Mouse (Mus musculus): Measurements from ENCODE around the gene Ift122. TPM values are rescaled to one million over a fixed set of nuclear protein-coding genes. Genes with fewer than 3 reads are reported as not detected.
"Not testable (repeated sequence)": the region's sequence is repeated elsewhere in the genome, so short reads cannot be mapped to it uniquely, and the experiment has no call there.

Gene Ift122
- polyA plus RNA-seq, 2 experiments: 17.9 to 21.2 TPM

DNA sequence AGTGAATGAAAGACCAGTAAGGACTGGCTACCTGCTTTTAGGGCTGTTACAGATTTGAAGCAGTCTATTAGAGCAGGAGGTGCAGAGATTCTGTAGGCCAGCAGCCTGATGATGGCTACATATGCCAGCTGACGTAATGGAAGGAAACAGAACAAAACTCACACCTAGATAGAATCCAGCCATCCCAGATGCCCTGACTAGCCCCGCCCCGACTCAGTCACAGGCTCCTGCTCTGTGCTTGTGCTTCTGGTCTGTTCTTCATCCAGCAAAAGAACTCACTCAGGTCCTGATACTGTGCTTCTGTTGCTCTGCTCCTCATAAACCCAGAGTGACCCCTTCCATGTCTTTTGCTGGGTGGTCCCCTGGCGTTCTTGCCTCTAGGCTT, 3.1 kb downstream of the Ift122 start:
- 0 out of 2 replicates have a peak, but pooled peaks cover under 1% of the 10 kb centered on the region for H3K36me3 ChIP-seq (ENCODE audit: control insufficient read depth, insufficient read depth, low read length)
- H3K4me3 ChIP-seq (replicated peaks; ENCODE audit: low read length): no peak overlapping the region
- TF ChIP-seq POLR2A (IDR thresholded peaks at IDR 0.05; ENCODE audit: borderline replicate concordance, extremely low read depth, insufficient read depth, insufficient read length): no peak
- H3K9me3 ChIP-seq (ENCODE audit: control insufficient read depth, low read length): no peaks in the 10 kb centered on the region
- peaks cover 26% of the 10 kb centered on the region for H3K4me1 ChIP-seq (ENCODE audit: control insufficient read depth, insufficient read depth, low read length)
- peak overlapping the region; percentile 67 for H3K27ac ChIP-seq (replicated peaks; ENCODE audit: low read depth, low read length)
- no peak overlapping the region for H3K4me2 ChIP-seq (replicated peaks; ENCODE audit: low read depth, low read length, severe bottlenecking)
- H3K27me3 ChIP-seq (ENCODE audit: control insufficient read depth, insufficient read depth, low read length): no peaks in the 10 kb centered on the region
- DNase-seq (ENCODE audit: low spot score) (no peak), ATAC-seq (ENCODE audit: low FRiP score, low read depth) (no peak)
- 0 out of 2 replicates have a peak overlapping the region, but pooled peaks have one; percentile 28 for H3K9ac ChIP-seq (ENCODE audit: low read depth, low read length, severe bottlenecking)
- 46% methylated on average over 4 of the region's 4 CpGs for WGBS

DNA sequence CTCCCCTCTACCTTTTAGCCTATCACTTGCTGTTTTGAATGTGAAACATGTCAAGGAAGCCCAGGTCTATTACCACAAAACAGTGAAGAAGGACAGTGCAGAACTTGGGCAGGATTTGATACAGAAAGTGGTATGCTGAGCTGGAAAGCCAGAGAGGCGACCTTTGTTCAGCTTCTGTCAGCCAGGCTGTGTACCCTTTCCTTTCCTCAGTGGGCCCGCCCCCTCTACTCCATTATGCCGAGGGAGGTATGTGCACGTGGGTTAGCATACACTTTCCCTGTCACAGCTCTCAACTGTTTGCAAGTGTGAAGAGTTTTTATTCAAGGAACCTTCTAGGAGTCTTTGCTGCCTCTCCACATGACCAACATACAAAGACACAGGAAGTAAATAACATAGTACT, 6.0 kb downstream of the Ift122 start:
- ATAC-seq (ENCODE audit: low FRiP score, low read depth) (no peak), DNase-seq (ENCODE audit: low spot score) (no peak)
- Histone ChIP-seq H3K27me3 (ENCODE audit: control insufficient read depth, insufficient read depth, low read length) (no peaks in the 10 kb centered on the region), H3K4me2 (replicated peaks; ENCODE audit: low read depth, low read length, severe bottlenecking) (no peak overlapping the region), H3K9ac (ENCODE audit: low read depth, low read length, severe bottlenecking) (no peak overlapping the region), H3K4me1 (ENCODE audit: control insufficient read depth, insufficient read depth, low read length) (peaks cover 20% of the 10 kb centered on the region), H3K9me3 (ENCODE audit: control insufficient read depth, low read length) (no peaks in the 10 kb centered on the region), H3K27ac (replicated peaks; ENCODE audit: low read depth, low read length) (no peak overlapping the region), H3K4me3 (replicated peaks; ENCODE audit: low read length) (no peak overlapping the region), H3K36me3 (ENCODE audit: control insufficient read depth, insufficient read depth, low read length) (peaks cover 5% of the 10 kb centered on the region; the same call in 1 of the 2 replicates)
- 60% methylated on average over 4 of the region's 4 CpGs for WGBS
- TF ChIP-seq POLR2A (IDR thresholded peaks at IDR 0.05; ENCODE audit: borderline replicate concordance, extremely low read depth, insufficient read depth, insufficient read length): no peak

DNA sequence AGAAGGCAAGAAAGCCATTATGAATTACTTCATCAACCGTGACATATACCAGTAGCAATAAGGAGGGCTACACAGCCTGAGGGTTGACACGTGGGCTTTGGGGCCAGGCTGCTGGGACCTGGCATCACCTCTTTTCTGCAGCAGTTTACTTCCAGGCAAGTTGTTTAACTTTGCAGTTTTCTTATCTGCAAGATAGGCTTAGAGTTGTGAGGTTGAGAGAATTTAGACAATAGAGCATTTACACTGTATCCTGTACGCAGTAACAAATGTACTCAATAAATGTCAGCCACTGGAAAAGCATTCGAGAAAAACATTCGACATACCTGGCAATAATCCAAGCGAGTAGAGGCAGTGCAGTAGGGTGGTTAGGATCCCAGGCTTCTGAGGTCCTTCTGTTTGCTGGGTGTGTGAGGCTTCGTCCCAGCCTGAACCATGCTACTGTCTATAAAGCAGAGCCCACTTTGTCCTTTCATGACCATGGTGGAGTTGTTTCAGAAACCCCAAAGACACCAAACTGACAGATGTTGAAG, 6.8 kb downstream of the Ift122 start:
- Histone ChIP-seq H3K9ac (ENCODE audit: low read depth, low read length, severe bottlenecking) (no peak overlapping the region), H3K27me3 (ENCODE audit: control insufficient read depth, insufficient read depth, low read length) (no peaks in the 10 kb centered on the region), H3K4me3 (replicated peaks; ENCODE audit: low read length) (no peak overlapping the region), H3K4me2 (replicated peaks; ENCODE audit: low read depth, low read length, severe bottlenecking) (no peak overlapping the region), H3K27ac (replicated peaks; ENCODE audit: low read depth, low read length) (no peak overlapping the region), H3K36me3 (ENCODE audit: control insufficient read depth, insufficient read depth, low read length) (peaks cover 11% of the 10 kb centered on the region), H3K9me3 (ENCODE audit: control insufficient read depth, low read length) (no peaks in the 10 kb centered on the region), H3K4me1 (ENCODE audit: control insufficient read depth, insufficient read depth, low read length) (peaks cover 20% of the 10 kb centered on the region)
- TF ChIP-seq POLR2A (IDR thresholded peaks at IDR 0.05; ENCODE audit: borderline replicate concordance, extremely low read depth, insufficient read depth, insufficient read length): no peak
- ATAC-seq (ENCODE audit: low FRiP score, low read depth) (no peak), DNase-seq (ENCODE audit: low spot score) (no peak)
- WGBS: 73% methylated on average over 7 of the region's 7 CpGs

DNA sequence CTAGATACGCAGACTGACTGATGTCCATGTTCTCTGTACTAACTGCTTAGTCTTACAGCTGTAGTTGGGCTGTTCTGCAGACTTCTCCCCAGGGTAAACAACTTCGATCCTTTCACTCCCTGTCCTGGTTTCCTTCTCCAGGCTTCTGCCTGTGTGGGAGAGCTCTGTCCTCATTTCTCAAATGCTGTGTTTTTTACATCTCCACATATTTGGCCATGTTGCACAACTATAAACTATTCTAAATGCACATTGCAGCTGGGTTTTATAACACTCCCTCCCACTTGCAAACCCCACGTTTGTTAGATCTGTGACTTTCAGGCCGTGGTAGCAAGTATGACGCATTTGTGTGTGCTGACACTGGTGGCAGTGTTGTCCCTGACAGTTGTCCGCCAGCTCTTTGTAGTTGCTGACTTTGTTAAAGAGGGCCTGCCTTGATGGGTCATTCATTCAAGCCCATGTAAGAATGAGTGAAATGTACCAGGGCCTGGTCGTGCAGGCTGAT, 10.1 kb downstream of the Ift122 start:
- no peak overlapping the region for H3K9ac ChIP-seq (ENCODE audit: low read depth, low read length, severe bottlenecking)
- H3K4me2 ChIP-seq (replicated peaks; ENCODE audit: low read depth, low read length, severe bottlenecking): no peak overlapping the region
- H3K27me3 ChIP-seq (ENCODE audit: control insufficient read depth, insufficient read depth, low read length): no peaks in the 10 kb centered on the region
- no peak for TF ChIP-seq POLR2A (IDR thresholded peaks at IDR 0.05; ENCODE audit: borderline replicate concordance, extremely low read depth, insufficient read depth, insufficient read length)
- no peak overlapping the region for H3K4me3 ChIP-seq (replicated peaks; ENCODE audit: low read length)
- peaks cover 12% of the 10 kb centered on the region for H3K36me3 ChIP-seq (ENCODE audit: control insufficient read depth, insufficient read depth, low read length)
- H3K9me3 ChIP-seq (ENCODE audit: control insufficient read depth, low read length): no peaks in the 10 kb centered on the region
- no peaks in the 10 kb centered on the region for H3K4me1 ChIP-seq (ENCODE audit: control insufficient read depth, insufficient read depth, low read length)
- WGBS: 65% methylated on average over 7 of the region's 7 CpGs
- DNase-seq (ENCODE audit: low spot score) (no peak), ATAC-seq (ENCODE audit: low FRiP score, low read depth) (no peak)
- no peak overlapping the region for H3K27ac ChIP-seq (replicated peaks; ENCODE audit: low read depth, low read length)

DNA sequence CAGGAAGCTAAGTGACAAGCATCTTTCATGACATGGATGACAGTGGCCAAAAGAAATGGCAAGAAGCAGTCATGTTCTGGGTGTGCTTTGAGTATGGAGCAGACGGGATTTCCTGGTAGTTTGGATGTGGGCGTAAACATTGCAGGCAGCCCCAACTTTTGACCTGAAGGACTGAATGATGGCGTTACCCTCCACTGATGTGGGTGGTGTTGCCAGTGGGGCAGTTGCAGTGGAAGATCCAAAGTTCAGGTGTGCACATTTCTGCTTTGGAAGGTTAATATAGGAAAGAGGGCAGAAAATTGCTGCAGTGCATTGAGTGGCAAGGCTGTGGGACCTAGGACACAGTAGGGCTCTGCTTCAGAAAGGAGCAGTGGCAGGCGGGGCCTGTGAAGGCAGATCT, 12.0 kb downstream of the Ift122 start:
- H3K27ac ChIP-seq (replicated peaks; ENCODE audit: low read depth, low read length): no peak overlapping the region
- DNase-seq (ENCODE audit: low spot score) (no peak), ATAC-seq (ENCODE audit: low FRiP score, low read depth) (no peak)
- no peaks in the 10 kb centered on the region for H3K4me1 ChIP-seq (ENCODE audit: control insufficient read depth, insufficient read depth, low read length)
- H3K27me3 ChIP-seq (ENCODE audit: control insufficient read depth, insufficient read depth, low read length): no peaks in the 10 kb centered on the region
- H3K36me3 ChIP-seq (ENCODE audit: control insufficient read depth, insufficient read depth, low read length): peaks cover 12% of the 10 kb centered on the region
- 94% methylated on average over 4 of the region's 4 CpGs for WGBS
- no peak overlapping the region for H3K4me3 ChIP-seq (replicated peaks; ENCODE audit: low read length)
- H3K9ac ChIP-seq (ENCODE audit: low read depth, low read length, severe bottlenecking): no peak overlapping the region
- no peak for TF ChIP-seq POLR2A (IDR thresholded peaks at IDR 0.05; ENCODE audit: borderline replicate concordance, extremely low read depth, insufficient read depth, insufficient read length)
- H3K9me3 ChIP-seq (ENCODE audit: control insufficient read depth, low read length): no peaks in the 10 kb centered on the region
- H3K4me2 ChIP-seq (replicated peaks; ENCODE audit: low read depth, low read length, severe bottlenecking): no peak overlapping the region

DNA sequence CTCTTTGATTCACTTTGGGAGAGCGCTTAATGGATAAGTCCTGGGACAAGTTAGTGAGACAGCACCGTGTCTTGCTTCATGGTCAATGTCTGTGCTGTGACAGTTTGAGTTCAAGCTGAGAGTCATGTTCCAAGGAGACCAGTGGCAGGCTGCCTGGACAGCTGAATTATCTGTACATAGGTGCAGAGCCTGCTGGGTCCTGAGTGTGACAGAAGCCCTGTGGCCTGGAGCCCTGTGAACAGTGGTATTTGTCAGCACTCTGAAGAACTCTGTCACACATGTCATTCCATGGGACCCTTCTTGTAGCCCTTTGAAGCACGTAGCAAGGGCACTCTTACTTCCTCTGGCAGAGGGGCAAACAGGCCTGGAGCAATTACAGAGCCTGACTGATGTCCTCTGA, 13.9 kb downstream of the Ift122 start:
- not testable (repeated sequence) for H3K9me3 ChIP-seq (ENCODE audit: control insufficient read depth, low read length); H3K27me3 ChIP-seq (ENCODE audit: control insufficient read depth, insufficient read depth, low read length); H3K4me3 ChIP-seq (replicated peaks; ENCODE audit: low read length); DNase-seq (ENCODE audit: low spot score); H3K4me2 ChIP-seq (replicated peaks; ENCODE audit: low read depth, low read length, severe bottlenecking); H3K9ac ChIP-seq (ENCODE audit: low read depth, low read length, severe bottlenecking); H3K4me1 ChIP-seq (ENCODE audit: control insufficient read depth, insufficient read depth, low read length); H3K27ac ChIP-seq (replicated peaks; ENCODE audit: low read depth, low read length); ATAC-seq (ENCODE audit: low FRiP score, low read depth)
- peaks cover 12% of the 10 kb centered on the region for H3K36me3 ChIP-seq (ENCODE audit: control insufficient read depth, insufficient read depth, low read length)
- WGBS: no CpG with 5 or more reads among the region's 3 CpGs

DNA sequence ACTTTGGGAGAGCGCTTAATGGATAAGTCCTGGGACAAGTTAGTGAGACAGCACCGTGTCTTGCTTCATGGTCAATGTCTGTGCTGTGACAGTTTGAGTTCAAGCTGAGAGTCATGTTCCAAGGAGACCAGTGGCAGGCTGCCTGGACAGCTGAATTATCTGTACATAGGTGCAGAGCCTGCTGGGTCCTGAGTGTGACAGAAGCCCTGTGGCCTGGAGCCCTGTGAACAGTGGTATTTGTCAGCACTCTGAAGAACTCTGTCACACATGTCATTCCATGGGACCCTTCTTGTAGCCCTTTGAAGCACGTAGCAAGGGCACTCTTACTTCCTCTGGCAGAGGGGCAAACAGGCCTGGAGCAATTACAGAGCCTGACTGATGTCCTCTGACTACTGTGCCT, 18.0 kb downstream of the Ift122 start:
- not testable (repeated sequence) for H3K4me3 ChIP-seq (replicated peaks; ENCODE audit: low read length); H3K27ac ChIP-seq (replicated peaks; ENCODE audit: low read depth, low read length); DNase-seq (ENCODE audit: low spot score); H3K27me3 ChIP-seq (ENCODE audit: control insufficient read depth, insufficient read depth, low read length); H3K4me2 ChIP-seq (replicated peaks; ENCODE audit: low read depth, low read length, severe bottlenecking); H3K4me1 ChIP-seq (ENCODE audit: control insufficient read depth, insufficient read depth, low read length); H3K36me3 ChIP-seq (ENCODE audit: control insufficient read depth, insufficient read depth, low read length); ATAC-seq (ENCODE audit: low FRiP score, low read depth); H3K9ac ChIP-seq (ENCODE audit: low read depth, low read length, severe bottlenecking); H3K9me3 ChIP-seq (ENCODE audit: control insufficient read depth, low read length)
- WGBS: no CpG with 5 or more reads among the region's 3 CpGs

All from limb, embryonic 14.5 days (tissue).